Mouse (Mus musculus): ENCODE data around the gene Ppp3cb. TPM values are rescaled to one million over a fixed set of nuclear protein-coding genes. Genes with fewer than 3 reads are reported as not detected.

Gene Ppp3cb
- 18.8 and 21.0 TPM in 2 replicates for polyA plus RNA-seq (2012; rRNA removed)

DNA sequence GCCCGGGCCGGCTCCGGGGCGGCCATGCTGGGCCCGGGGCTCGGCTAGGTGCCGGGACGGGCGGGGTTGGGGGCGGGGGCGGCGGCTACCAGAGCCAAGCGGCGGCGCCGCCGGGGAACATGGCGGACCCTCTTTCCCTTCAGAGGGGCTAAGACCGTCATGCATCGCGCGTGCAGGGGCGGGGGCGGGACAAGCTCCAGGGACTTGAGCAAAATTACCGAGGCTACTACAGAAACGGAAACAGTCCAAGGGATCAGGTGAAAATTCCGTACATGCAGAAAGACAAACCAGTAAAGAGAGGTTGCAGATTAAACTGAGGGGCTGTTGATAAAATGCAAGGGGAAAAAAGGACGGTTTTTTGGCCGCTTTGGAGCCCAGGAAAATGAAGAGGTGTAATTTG, at the start of gene Ppp3cb:
Ppp3cb (minus strand) TSS at position 159 of the 400 bp plus-strand sequence.

GRCm38 (mm10) chr14:20496603-20497002, 49.8 kb downstream of the Ppp3cb start, which contains the start of gene Mss51:
Gene Mss51, minus strand, starts transcription at chr14:20496901.

GRCm38 (mm10) chr14:20479291-20480194, 66.8 kb downstream of the Ppp3cb start, which contains the start of gene Anxa7:
Gene Anxa7, minus strand, starts transcription at chr14:20480133.

GRCm38 (mm10) chr14:20451765-20452331, 94.5 kb downstream of the Ppp3cb start, which contains the start of gene Cfap70:
Gene Cfap70, minus strand, starts transcription at chr14:20452226.

Other genes starting within 250 kb of the Ppp3cb start
- gene Ecd, start 198.5 kb downstream of the Ppp3cb start, polyA plus RNA-seq (2012; rRNA removed): 18.0 and 18.2 TPM in 2 replicates
- 8.3 and 9.2 TPM in 2 replicates for gene Fam149b, start 198.4 kb downstream of the Ppp3cb start, polyA plus RNA-seq (2012; rRNA removed)
- gene Dnajc9, start 157.7 kb downstream of the Ppp3cb start, polyA plus RNA-seq (2012; rRNA removed): 37.7 and 42.8 TPM in 2 replicates
- 22.1 and 23.3 TPM in 2 replicates for gene Mrps16, start 152.9 kb downstream of the Ppp3cb start, polyA plus RNA-seq (2012; rRNA removed)
- 0.06 and 0.20 TPM in 2 replicates for gene Cfap70, start 94.3 kb downstream of the Ppp3cb start, polyA plus RNA-seq (2012; rRNA removed)
- 33.8 and 35.0 TPM in 2 replicates for gene Anxa7, start 66.4 kb downstream of the Ppp3cb start, polyA plus RNA-seq (2012; rRNA removed)
- 0.97 and 1.1 TPM in 2 replicates for gene Mss51, start 49.7 kb downstream of the Ppp3cb start, polyA plus RNA-seq (2012; rRNA removed)
- 1.1 and 1.3 TPM in 2 replicates for gene Usp54, start 94.5 kb upstream of the Ppp3cb start, polyA plus RNA-seq (2012; rRNA removed)
- 0.10 and 0.30 TPM in 2 replicates for gene Myoz1, start 110.0 kb upstream of the Ppp3cb start, polyA plus RNA-seq (2012; rRNA removed)
- gene Synpo2l, start 121.8 kb upstream of the Ppp3cb start, polyA plus RNA-seq (2012; rRNA removed): 0.06 and 0.07 TPM in 2 replicates
- gene Sec24c, start 127.7 kb upstream of the Ppp3cb start, polyA plus RNA-seq (2012; rRNA removed): 42.4 and 54.6 TPM in 2 replicates
- 3.6 and 4.0 TPM in 2 replicates for gene Fut11, start 148.4 kb upstream of the Ppp3cb start, polyA plus RNA-seq (2012; rRNA removed)
- gene Chchd1, start 156.4 kb upstream of the Ppp3cb start, polyA plus RNA-seq (2012; rRNA removed): 51.1 and 53.3 TPM in 2 replicates
- gene Zswim8, start 161.0 kb upstream of the Ppp3cb start, polyA plus RNA-seq (2012; rRNA removed): 22.2 and 24.9 TPM in 2 replicates
- 17.3 and 20.4 TPM in 2 replicates for gene Ndst2, start 188.0 kb upstream of the Ppp3cb start, polyA plus RNA-seq (2012; rRNA removed)
- gene Camk2g, start 247.5 kb upstream of the Ppp3cb start, polyA plus RNA-seq (2012; rRNA removed): 5.0 and 7.0 TPM in 2 replicates